Mouse (Mus musculus) testis, adult 2 months (tissue): ENCODE measurements around the gene Tmem255b.

Experiments used
- CTCF ChIP-seq: fragments of 200-500 bp; IDR thresholded peaks from 2 replicates; pipeline ENCODE4 v1.5.1; 2012; ENCODE audit warnings: low read depth, mild to moderate bottlenecking, inconsistent platforms, low read length, moderate library complexity; ENCODE audit not compliant: control insufficient read depth, insufficient read depth, insufficient replicate concordance
- POLR2A ChIP-seq: fragments of 200-500 bp; IDR thresholded peaks from 2 replicates; pipeline ENCODE4 v1.6.1; 2012; ENCODE audit warnings: low read depth, mild to moderate bottlenecking, inconsistent platforms, low read length, moderate library complexity; ENCODE audit not compliant: control insufficient read depth

DNA sequence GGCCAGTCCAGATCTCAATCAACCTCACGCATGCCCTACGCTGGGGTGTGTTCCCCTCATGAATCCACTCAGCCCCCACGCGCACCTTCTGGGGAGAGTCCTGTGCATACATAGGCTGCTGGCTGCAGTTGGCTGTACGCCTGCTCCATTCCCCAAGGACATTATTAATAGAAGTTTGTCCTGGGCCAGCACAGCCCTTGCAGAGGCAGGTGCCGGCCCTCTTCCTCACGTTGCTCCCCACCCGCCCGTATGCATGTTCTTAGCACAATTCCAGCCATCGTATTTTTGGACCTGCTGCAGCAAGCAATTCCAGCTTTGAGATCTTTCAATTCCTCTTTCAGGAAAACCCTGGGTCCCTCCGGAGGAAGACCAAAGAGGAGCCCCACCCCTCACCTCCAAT, 58.0 kb downstream of the Tmem255b start:
- TF ChIP-seq CTCF (no peak), POLR2A (no peak)
